Mouse (Mus musculus): ENCODE results near the gene Rps9.

Gene Rps9

DNA sequence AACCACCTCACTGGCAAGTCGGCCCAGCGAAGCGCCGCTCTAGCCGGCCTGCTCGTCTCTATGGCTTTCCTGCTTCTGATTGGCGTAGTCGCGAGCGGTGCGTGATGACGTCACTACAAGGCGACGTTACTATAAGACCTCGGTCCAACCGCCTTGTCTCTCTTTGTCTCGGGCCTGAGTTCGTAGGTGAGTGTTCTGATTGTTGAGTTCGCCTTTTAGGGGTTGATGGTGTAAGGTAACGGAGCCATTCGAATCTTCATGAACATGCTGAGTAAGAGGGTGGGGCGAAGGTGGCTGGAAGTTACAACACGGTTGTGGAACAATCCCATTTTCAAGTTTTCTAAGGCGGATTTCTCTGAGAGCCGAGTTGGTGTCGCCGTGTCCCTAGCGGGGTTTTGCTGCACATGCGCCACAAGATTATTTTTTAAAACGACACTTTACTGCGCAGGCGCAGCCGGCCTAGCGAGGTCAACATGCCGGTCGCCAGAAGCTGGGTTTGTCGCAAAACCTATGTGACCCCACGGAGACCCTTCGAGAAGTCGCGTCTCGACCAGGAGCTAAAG, at the start of gene Rps9:
Gene Rps9, plus strand, starts transcription at position 115 of the 563 bp plus-strand sequence.
- peak; percentile 93 for DNase-seq (ENCODE audit: extremely low read depth, low read depth)

DNA sequence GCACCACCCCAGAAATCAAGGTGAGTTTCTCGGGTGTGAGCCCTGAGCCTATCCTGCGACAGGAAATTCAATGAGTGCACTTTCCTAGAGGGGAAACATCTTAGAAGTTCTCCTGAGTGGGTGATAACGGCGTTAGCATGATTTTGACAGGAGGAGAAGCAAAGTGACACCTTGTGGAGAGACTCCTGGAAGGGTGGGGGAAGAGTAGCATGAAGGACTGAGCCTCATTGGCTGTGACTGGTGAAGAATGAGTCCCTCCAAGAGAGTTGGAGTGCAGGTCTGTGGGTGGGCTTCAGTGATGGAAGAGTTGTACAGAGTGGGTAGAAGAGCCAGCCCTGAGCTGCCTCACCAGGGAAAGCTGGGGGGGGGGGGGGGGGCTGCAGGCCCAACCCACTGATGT, 46.8 kb upstream of the Rps9 start:
- DNase-seq (ENCODE audit: extremely low read depth, low read depth) = no peak

- DNase-seq (ENCODE audit: extremely low read depth, low read depth) = no peak
These were observed 45.2 kb upstream of the Rps9 start for GRCm38 (mm10) chr7:3658578-3658977.

DNA sequence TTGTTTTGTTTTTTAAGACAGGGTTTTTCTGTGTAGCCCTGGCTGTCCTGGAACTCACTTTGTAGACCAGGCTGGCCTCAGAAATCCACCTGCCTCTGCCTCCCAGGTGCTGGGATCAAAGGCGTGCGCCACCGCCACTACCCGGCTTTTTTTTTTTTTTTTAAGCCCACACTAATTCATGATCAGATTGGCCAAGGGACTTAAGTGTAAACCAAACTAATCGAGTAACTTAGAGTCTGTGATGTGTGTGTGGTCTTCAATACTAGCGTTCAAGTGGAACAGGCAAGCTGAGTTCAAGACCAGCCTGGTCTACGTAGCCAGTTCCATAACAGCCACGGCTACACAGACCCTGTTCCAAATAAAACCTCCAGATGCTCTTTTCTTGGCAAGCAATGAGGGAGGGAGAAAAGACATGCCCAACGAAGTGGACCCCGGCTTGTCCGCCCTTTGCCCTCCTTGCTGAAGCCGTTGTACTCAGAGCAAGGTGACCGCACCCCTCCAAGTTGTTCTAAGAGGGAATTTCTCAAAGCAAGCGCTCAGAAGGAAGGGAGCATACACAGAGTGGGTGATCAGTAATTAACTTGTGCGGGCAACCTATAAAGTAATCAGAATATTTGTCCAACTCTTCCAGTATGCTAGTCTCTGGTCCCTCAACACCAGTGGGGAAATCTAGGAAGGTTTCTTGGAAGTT, 39.1 kb upstream of the Rps9 start:
- DNase-seq (ENCODE audit: extremely low read depth, low read depth) = no peak

DNA sequence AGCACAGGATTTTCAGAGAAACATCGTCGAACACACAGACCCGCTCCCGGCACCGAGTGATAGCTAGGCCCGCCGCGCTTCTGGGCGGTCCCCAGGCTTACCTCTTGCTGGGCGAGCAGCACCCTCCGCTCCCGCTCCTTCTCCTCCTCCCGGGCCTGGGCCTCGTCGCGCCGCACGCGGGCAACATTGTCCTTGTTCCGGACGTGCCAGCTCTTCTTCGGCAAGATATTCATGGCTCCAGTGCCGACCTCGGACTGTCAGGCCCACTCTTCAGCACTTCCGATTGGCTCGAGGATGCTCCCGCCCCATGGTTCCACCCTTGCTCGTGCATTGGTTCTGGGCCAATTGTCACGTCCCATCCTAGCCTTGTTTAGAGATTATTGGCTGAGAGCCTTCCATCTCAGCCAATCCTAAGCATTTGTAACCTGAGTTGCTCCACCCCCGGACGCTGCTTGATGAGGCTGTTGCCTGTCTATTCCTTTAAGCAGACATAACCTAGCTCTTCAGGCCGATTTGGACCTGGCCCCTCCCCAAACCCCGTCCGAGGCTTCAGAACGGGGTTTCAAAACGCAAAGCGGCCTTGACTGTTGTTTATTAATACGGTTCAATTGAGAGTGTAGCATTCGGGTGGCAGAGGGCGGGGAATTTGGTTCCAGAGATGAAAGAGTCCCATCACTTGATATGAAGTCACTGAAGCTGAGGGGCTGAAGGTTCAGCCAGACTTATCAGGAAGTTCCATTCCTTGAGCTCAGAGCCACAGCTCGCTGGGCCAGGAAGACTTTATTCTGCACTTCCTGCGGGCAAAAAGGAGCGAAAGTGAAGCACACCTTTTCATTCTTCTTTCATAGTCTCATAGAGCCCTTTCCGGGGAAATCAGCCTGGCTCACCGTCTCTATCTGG, 38.3 kb upstream of the Rps9 start, which contains the start of gene Leng1:
Gene Leng1, minus strand, starts transcription at position 626 of the 900 bp plus-strand sequence.
- peak; percentile 99 for DNase-seq (ENCODE audit: extremely low read depth, low read depth)

GRCm38 (mm10) chr7:3666921-3667391, 36.8 kb upstream of the Rps9 start:
- DNase-seq (ENCODE audit: extremely low read depth, low read depth) = peak; percentile 54

DNA sequence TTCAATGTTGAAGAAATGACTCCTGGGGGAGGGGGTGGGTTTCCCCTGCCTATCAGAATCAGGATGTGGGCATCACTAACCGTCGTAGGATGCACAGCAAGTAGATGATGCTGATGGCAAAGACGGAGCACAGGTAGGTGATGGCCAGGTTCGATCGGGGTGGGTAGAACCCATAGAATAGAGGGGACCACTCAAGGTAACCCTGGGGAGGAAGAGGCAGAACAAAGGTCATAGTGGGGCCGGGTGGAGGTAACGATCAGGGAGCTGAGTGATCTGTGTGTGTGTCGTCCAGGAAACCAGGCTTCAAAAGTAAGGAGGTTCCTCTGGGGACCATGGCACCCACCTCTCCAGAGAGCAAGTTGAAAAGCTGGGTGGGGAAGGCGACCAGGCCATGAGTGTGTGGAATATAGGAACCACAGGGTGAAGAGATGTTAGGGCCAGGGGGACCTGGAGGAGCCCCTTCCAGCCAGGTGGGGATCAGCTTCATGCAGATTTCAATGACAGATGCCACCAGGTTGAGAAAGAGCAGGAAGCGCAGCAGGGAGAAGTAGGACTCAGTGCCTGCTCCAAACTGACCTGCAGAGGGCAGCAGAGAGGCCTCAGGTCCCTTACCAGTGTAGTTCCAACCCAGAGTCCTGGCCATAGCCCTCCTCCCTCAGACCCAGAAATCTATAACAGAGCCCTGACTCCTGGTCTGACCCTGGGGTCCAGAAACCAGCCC, 29.1 kb upstream of the Rps9 start:
- DNase-seq (ENCODE audit: extremely low read depth, low read depth) = no peak

DNA sequence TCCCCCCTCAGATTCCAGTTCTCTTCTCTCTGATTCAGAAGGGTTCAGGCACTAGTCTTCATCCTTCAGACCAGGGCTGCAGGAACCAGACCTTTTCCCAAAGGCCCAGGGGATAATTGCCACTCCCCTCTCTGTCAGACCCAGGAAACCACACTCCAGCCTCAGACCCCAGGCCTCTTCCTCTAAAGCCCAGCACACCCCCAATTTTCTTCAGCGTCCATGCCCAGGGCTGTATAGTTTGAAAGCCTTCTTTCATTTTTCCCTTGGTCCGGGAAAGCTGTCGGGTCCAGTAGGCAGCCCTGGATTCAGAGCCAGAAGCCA, 28.6 kb upstream of the Rps9 start:
- no peak for DNase-seq (ENCODE audit: extremely low read depth, low read depth)

DNA sequence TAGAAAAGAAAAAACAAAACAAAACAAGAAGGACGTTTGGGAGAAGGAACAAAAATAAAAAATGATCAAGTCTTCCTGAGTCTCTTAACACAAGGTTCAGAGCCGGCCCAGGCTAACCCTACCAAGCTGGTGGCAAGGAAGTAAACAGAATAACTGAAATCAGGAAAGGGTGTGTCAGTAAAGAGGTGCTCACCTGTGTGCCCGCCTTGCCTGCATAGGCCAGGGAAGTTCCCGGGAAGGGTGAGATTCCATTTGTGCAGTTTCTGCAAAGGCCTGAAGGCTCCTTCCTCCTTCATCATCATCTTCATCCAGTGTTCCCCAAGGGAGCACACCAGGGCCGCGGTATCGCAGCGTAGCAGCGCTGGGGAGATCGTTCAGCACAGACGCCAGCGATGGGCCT, 27.4 kb upstream of the Rps9 start:
- no peak for DNase-seq (ENCODE audit: extremely low read depth, low read depth)

GRCm38 (mm10) chr7:3677342-3677741, 26.5 kb upstream of the Rps9 start, which contains the start of gene Tmc4:
Tmc4 (minus strand) TSS chr7:3677553.
- DNase-seq (ENCODE audit: extremely low read depth, low read depth) = no peak

DNA sequence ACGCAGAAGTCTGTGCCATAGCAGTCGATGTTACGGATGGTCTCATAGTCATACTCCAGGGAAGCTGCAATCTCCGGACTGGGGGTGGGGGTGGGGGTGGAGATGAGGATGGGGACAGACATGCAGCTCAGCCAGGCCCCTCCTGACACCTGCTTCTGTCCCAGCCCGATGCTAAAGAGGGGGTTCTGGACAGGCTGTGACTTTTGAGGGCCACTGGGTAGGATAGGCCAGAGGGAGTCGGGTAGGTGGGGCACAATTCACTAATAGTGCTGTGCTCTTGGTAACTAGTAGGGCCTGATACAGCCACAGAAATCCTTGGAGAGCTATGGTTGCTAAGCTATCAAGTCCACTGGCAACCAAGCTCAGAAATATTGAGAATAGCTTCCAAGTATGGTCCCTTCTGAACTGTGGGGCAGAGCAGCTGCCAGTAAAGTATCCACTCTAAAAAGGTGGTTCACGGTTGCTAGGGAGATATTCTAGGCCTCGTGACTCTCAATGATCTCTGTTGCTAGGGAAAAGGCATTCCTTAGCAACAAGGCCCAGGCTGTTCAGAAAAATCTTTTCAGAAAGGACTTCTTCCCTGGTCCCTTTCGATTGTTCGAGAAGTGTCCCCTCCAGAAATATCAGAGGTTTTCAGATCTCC, 19.8 kb upstream of the Rps9 start:
- no peak for DNase-seq (ENCODE audit: extremely low read depth, low read depth)

DNA sequence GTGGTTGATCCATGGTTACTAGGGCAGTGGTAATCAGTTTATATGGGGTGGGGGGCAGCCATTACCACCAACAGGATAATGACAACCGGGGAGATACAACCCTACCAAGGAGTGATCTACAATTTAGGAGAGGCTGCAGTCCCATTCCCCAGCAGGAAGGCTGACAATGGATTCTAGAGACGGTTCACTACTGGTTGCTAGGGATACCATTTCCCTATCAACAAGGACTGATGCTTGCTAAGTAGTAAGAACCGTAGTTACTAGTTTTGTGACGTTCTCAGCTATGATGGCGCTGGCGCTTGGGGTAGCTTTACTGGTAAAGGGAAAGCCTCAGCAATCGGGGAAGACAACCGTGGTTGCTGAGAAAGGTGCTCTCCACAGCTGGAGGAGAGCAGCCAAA, 19.1 kb upstream of the Rps9 start:
- no peak for DNase-seq (ENCODE audit: extremely low read depth, low read depth)

GRCm38 (mm10) chr7:3685400-3686187, 18.2 kb upstream of the Rps9 start:
- DNase-seq (ENCODE audit: extremely low read depth, low read depth) = no peak

- peak; percentile 65 for DNase-seq (ENCODE audit: extremely low read depth, low read depth)
These were observed 11.9 kb upstream of the Rps9 start for GRCm38 (mm10) chr7:3691919-3692318.

DNA sequence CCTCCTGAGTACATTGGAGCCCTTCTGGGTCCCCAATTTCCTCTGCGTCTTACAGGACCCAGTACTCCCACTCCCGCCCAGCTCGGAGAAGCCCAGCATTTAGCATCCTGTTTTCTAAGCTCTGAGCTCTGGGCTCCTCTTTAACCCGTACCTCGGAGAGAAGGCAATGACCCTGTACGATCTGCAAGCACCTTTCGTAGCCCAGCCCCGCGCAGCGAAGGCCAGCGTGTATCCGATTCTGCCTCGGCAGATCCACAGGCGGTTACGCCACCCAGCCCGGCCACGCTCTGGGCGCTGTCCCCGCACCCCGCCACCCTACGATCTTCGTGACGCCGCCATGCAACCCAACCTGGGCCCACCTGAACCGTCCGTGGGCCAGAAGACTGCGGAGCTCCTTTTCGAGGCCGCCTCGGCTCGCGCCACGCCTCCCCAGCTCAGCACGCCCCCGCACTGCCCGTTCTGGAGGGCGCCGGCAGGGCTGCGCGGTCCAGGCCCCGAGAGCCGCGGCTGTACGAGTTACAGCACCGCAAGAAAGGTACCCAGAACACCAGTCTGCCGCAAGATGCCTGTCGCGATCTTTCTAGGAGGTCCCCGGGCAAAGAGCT, 11.3 kb upstream of the Rps9 start, which contains the start of gene Tsen34:
Gene Tsen34, plus strand, starts transcription at position 482 of the 605 bp plus-strand sequence.
- DNase-seq (ENCODE audit: extremely low read depth, low read depth) = no peak

GRCm38 (mm10) chr7:3692987-3693808, 10.6 kb upstream of the Rps9 start, which contains the start of gene Mboat7:
Mboat7 (minus strand) TSS chr7:3693523.
- peak; percentile 94 for DNase-seq (ENCODE audit: extremely low read depth, low read depth)

DNA sequence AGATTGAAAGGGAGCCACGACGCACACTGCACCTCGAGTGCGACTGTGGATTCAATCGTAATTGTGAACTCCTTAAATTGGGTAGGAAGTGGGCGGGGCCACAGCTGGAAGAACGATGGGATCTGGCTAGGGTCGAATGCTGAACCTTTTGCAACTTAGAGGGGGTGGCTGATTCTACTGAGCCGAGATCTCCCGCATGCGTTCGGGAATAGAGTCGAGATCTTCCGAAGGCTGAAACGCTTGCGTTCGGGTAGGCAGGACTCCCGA, 10.1 kb upstream of the Rps9 start:
- DNase-seq (ENCODE audit: extremely low read depth, low read depth) = no peak

- peak; percentile 83 for DNase-seq (ENCODE audit: extremely low read depth, low read depth)
These were observed 9.5 kb upstream of the Rps9 start for GRCm38 (mm10) chr7:3694076-3694948.
